Mouse (Mus musculus) neural tube, embryonic 15.5 days (tissue): Measurements from ENCODE around the gene Slc39a1. TPM values are rescaled to one million over a fixed set of nuclear protein-coding genes. Genes with fewer than 3 reads are reported as not detected.

Experiments used
- ATAC-seq: fragments of 200-750 bp; cut with Nextera tagmentation; 2 replicates; pipeline ENCODE4 v1.8.0; 2017; ENCODE audit warnings: mild to moderate bottlenecking, moderate TSS enrichment, moderate library complexity; ENCODE audit not compliant: low FRiP score
- H3K27ac ChIP-seq: fragments of 300-500 bp; sonication (generic); replicated peaks from 2 replicates; pipeline ENCODE4 v1.5.1; 2015; ENCODE audit warnings: mild to moderate bottlenecking, inconsistent platforms
- H3K27me3 ChIP-seq: fragments of 300-500 bp; sonication (generic); replicated peaks from 2 replicates; pipeline ENCODE4 v1.6.1; 2015; ENCODE audit warnings: inconsistent platforms
- H3K36me3 ChIP-seq: fragments of 300-500 bp; sonication (generic); 2 replicates; pipeline ENCODE4 v1.6.1; 2015; ENCODE audit warnings: inconsistent platforms
- H3K4me1 ChIP-seq: fragments of 300-500 bp; sonication (generic); 2 replicates; pipeline ENCODE4 v1.6.1; 2015; ENCODE audit warnings: inconsistent platforms
- H3K4me2 ChIP-seq: fragments of 300-500 bp; sonication (generic); 2 replicates; pipeline ENCODE4 v1.6.1; 2015; ENCODE audit warnings: inconsistent platforms, mild to moderate bottlenecking, moderate library complexity
- H3K4me3 ChIP-seq: fragments of 300-500 bp; sonication (generic); replicated peaks from 2 replicates; pipeline ENCODE4 v1.5.1; 2015; ENCODE audit warnings: mild to moderate bottlenecking, inconsistent platforms
- H3K9ac ChIP-seq: fragments of 300-500 bp; sonication (generic); replicated peaks from 2 replicates; pipeline ENCODE4 v1.6.1; 2015; ENCODE audit warnings: mild to moderate bottlenecking, inconsistent platforms
- H3K9me3 ChIP-seq: fragments of 300-500 bp; sonication (generic); replicated peaks from 2 replicates; pipeline ENCODE4 v1.6.1; 2016; ENCODE audit warnings: inconsistent platforms
- WGBS: fragments of 180-500 bp; shearing (Covaris S2); methylation state at CpG from one replicate; pipeline ENCODE4 v1.1.7; 2015; ENCODE audit warnings: mixed read lengths; 5-methylcytosine and 5-hydroxymethylcytosine counted together
- polyA plus RNA-seq: library from polyadenylated mRNA; unstranded; fragments of >200 nt; fragmentation: Nextera tagmentation; extraction: Ambion mirVana; gene quantifications from 2 replicates; pipeline ENCODE4 v1.2.1, GENCODE M21; 2015

Gene Slc39a1
- polyA plus RNA-seq, 1 experiment from 2014 or later: 49.3 TPM

GRCm38 (mm10) chr3:90215825-90216380, 32.1 kb upstream of the Slc39a1 start:
- 47% methylated on average over 1 of the region's 1 CpGs for WGBS
- H3K4me1 ChIP-seq: peaks cover 38% of the 10 kb centered on the region
- no peak overlapping the region for H3K4me3 ChIP-seq
- H3K27me3 ChIP-seq: no peaks in the 10 kb centered on the region
- no peaks in the 10 kb centered on the region for H3K9me3 ChIP-seq
- no peak overlapping the region for H3K9ac ChIP-seq
- ATAC-seq: no peak
- H3K27ac ChIP-seq: no peak overlapping the region
- no peak overlapping the region for H3K4me2 ChIP-seq
- peaks cover 10% of the 10 kb centered on the region for H3K36me3 ChIP-seq

DNA sequence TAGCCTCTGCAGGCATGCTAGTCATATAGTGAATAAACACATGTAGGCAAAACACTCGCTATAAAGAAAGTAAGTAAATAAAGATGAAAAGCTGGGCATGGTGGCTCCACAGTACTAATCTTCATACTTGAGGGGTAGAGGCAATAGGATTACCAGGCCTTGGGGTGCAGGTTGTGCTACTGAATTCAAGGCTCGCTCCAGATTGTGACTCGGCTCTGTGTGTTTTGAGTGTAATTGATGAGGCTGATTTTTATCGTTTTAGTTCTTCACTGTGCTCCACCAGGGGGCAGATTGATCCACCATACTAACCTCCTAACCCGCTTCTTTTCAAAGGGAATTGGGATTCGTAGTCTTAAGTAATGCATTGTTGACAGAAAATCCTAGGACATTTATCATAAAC, 27.9 kb upstream of the Slc39a1 start:
- peak overlapping the region; percentile 38 for H3K4me3 ChIP-seq
- peak overlapping the region; percentile 53 for H3K9ac ChIP-seq
- H3K27me3 ChIP-seq: no peaks in the 10 kb centered on the region
- peaks cover 5% of the 10 kb centered on the region; the same call in 1 of the 2 replicates for H3K36me3 ChIP-seq
- peak overlapping the region; percentile 72 for H3K27ac ChIP-seq
- H3K9me3 ChIP-seq: no peaks in the 10 kb centered on the region
- H3K4me1 ChIP-seq: peaks cover 10% of the 10 kb centered on the region
- WGBS: 12% methylated on average over 6 of the region's 6 CpGs
- peak overlapping the region; percentile 75 for H3K4me2 ChIP-seq
- peak; percentile 33; the same call in 1 of the 2 replicates for ATAC-seq

DNA sequence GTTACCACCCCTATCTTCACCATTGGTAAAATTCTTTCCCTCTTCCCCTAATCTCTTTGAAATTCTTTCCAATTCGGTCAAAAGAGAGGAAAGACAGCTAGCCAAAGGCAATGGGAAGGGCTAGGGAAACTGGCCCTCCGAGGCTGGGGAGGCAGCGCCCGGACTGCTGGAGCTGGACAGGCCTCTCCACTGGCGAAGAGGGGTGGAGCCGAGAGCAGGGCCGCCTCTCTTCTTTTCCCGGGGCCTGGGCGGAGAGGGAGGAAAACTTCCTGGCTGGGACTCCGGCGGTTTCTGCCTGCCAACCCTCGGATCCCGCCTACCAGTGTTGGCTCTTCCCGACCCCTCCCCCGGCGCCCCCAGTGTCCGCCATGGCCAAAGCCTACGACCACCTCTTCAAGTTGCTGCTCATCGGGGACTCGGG, 27.4 kb upstream of the Slc39a1 start:
- WGBS: 2% methylated on average over 20 of the region's 20 CpGs
- no peaks in the 10 kb centered on the region for H3K27me3 ChIP-seq
- no peaks in the 10 kb centered on the region for H3K9me3 ChIP-seq
- H3K36me3 ChIP-seq: peaks cover 5% of the 10 kb centered on the region; the same call in 1 of the 2 replicates
- H3K4me2 ChIP-seq: peak overlapping the region; percentile 75
- peak overlapping the region; percentile 53 for H3K9ac ChIP-seq
- H3K4me3 ChIP-seq: peak overlapping the region; percentile 38
- peaks cover 10% of the 10 kb centered on the region for H3K4me1 ChIP-seq
- peak overlapping the region; percentile 72 for H3K27ac ChIP-seq
- peak; percentile 68; the same call in 1 of the 2 replicates for ATAC-seq

GRCm38 (mm10) chr3:90221123-90221522, 26.8 kb upstream of the Slc39a1 start:
- H3K4me1 ChIP-seq: peaks cover 10% of the 10 kb centered on the region
- H3K9me3 ChIP-seq: no peaks in the 10 kb centered on the region
- peak overlapping the region; percentile 20 for H3K9ac ChIP-seq
- WGBS: 31% methylated on average over 5 of the region's 5 CpGs
- H3K27ac ChIP-seq: no peak overlapping the region; the same call in 1 of the 2 replicates
- peak overlapping the region; percentile 75 for H3K4me2 ChIP-seq
- ATAC-seq: no peak
- H3K36me3 ChIP-seq: peaks cover 5% of the 10 kb centered on the region; the same call in 1 of the 2 replicates
- H3K4me3 ChIP-seq: peak overlapping the region; percentile 38
- H3K27me3 ChIP-seq: no peaks in the 10 kb centered on the region

DNA sequence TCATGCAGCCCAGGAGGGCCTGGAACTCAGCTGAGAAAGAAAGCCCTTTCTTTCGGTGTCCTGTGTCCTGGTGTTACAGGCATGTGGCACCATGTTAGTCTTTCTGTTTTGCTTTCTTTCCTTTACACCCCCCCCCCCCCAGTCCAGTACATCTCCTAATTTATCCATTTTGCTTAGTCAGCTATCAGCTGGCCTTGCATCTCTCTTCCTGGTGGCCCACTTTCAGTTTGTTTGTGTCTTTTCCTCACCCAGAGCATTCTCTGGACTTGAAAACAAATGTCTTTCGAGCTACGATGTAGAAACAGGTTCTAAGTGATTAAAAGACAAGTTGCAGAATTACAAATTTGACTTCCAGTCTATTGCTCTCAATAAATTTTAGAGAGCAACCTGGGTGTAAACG, 25.5 kb upstream of the Slc39a1 start:
- H3K4me2 ChIP-seq: no peak overlapping the region
- H3K9me3 ChIP-seq: no peaks in the 10 kb centered on the region
- H3K27ac ChIP-seq: no peak overlapping the region
- H3K4me3 ChIP-seq: no peak overlapping the region
- ATAC-seq: no peak
- no peaks in the 10 kb centered on the region for H3K27me3 ChIP-seq
- H3K36me3 ChIP-seq: peaks cover 5% of the 10 kb centered on the region; the same call in 1 of the 2 replicates
- WGBS: 90% methylated on average over 4 of the region's 4 CpGs
- no peak overlapping the region for H3K9ac ChIP-seq
- peaks cover 10% of the 10 kb centered on the region for H3K4me1 ChIP-seq

- Histone ChIP-seq H3K27ac (no peak overlapping the region), H3K27me3 (no peaks in the 10 kb centered on the region), H3K9me3 (no peaks in the 10 kb centered on the region), H3K36me3 (peaks cover 5% of the 10 kb centered on the region; the same call in 1 of the 2 replicates), H3K4me3 (no peak overlapping the region), H3K9ac (no peak overlapping the region), H3K4me2 (no peak overlapping the region), H3K4me1 (peaks cover 10% of the 10 kb centered on the region)
- WGBS: 83% methylated on average over 3 of the region's 3 CpGs
- no peak for ATAC-seq
These were observed 25.0 kb upstream of the Slc39a1 start for GRCm38 (mm10) chr3:90222941-90223340.

DNA sequence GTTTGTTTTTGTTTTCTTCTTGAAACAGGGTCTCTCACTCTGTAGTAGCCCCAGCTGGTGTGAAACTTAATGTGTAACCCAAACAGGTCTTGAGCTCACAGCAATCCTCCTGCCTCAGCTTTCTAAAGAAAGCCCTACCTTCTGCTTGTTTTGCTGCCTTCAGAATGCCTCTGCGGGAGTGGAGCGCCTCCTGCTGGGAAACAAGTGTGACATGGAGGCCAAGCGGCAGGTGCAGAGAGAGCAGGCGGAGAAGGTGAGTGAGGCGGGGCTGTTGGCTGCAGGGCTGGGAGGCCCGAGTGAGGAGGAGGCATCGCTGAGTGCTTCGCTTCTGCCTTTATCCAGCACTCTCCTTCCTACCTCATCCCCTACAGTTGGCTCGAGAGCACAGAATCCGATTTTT, 23.6 kb upstream of the Slc39a1 start:
- no peak for ATAC-seq
- H3K36me3 ChIP-seq: peaks cover 5% of the 10 kb centered on the region; the same call in 1 of the 2 replicates
- H3K4me3 ChIP-seq: no peak overlapping the region
- no peaks in the 10 kb centered on the region for H3K27me3 ChIP-seq
- no peaks in the 10 kb centered on the region for H3K9me3 ChIP-seq
- no peak overlapping the region for H3K9ac ChIP-seq
- WGBS: 76% methylated on average over 10 of the region's 10 CpGs
- H3K4me1 ChIP-seq: peaks cover 10% of the 10 kb centered on the region
- no peak overlapping the region for H3K4me2 ChIP-seq
- H3K27ac ChIP-seq: no peak overlapping the region

DNA sequence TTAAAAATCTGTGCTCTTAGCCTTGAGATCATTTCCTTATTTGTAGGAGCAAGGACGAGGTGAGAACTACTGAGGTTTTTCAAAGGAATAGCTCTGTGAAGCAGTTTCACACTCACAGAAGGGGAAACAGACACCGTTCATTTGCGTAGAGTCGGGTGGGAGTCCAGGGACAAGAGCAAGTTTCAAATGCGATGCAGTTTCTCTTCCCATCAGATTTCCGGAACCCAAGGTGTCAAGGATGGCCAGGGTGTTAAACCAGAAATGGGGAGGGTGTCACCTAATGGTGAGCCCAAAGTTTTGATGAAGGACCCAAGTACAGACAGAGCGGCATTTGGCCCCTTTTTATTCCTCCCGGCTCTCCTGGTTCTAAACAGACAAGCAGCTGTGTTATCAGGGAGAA, 16.9 kb upstream of the Slc39a1 start:
- ATAC-seq: no peak
- peak overlapping the region; percentile 65 for H3K4me3 ChIP-seq
- 19% methylated on average over 8 of the region's 8 CpGs for WGBS

GRCm38 (mm10) chr3:90231507-90232333, 16.3 kb upstream of the Slc39a1 start, which contains the start of gene Jtb:
Gene Jtb, plus strand, starts transcription at chr3:90231597.
- H3K4me3 ChIP-seq: peak within 1 kb of the TSS; percentile 65
- H3K27me3 ChIP-seq: no peaks in the 10 kb centered on the region
- H3K4me1 ChIP-seq: peaks cover 19% of the 10 kb centered on the region
- peak within 1 kb of the TSS; percentile 86 for H3K27ac ChIP-seq
- peaks cover 27% of the 10 kb centered on the region for H3K36me3 ChIP-seq
- under 1% methylated on average over 61 of the region's 61 CpGs for WGBS
- peak; percentile 97 for ATAC-seq
- H3K9me3 ChIP-seq: no peaks in the 10 kb centered on the region
- H3K9ac ChIP-seq: peak within 1 kb of the TSS; percentile 65
- H3K4me2 ChIP-seq: peak within 1 kb of the TSS; percentile 91

More for the DNA sequence above, 16.9 kb upstream of the Slc39a1 start:
- Histone ChIP-seq H3K36me3 (peaks cover 22% of the 10 kb centered on the region), H3K27ac (peak overlapping the region; percentile 65), H3K9ac (peak overlapping the region; percentile 55), H3K9me3 (no peaks in the 10 kb centered on the region), H3K4me1 (peaks cover 19% of the 10 kb centered on the region), H3K27me3 (no peaks in the 10 kb centered on the region), H3K4me2 (peak overlapping the region; percentile 91)

- Histone ChIP-seq H3K9me3 (no peaks in the 10 kb centered on the region), H3K4me2 (no peak overlapping the region), H3K36me3 (peaks cover 3% of the 10 kb centered on the region; the same call in 1 of the 2 replicates), H3K4me1 (peaks cover 16% of the 10 kb centered on the region), H3K4me3 (no peak overlapping the region), H3K27me3 (no peaks in the 10 kb centered on the region), H3K27ac (no peak overlapping the region), H3K9ac (no peak overlapping the region)
- 92% methylated on average over 2 of the region's 2 CpGs for WGBS
- no peak for ATAC-seq
These were observed 6.7 kb upstream of the Slc39a1 start for GRCm38 (mm10) chr3:90241251-90241650.

- Histone ChIP-seq H3K4me3 (no peak overlapping the region), H3K9ac (no peak overlapping the region), H3K27me3 (no peaks in the 10 kb centered on the region), H3K4me1 (peaks cover 16% of the 10 kb centered on the region), H3K36me3 (no peaks in the 10 kb centered on the region), H3K9me3 (no peaks in the 10 kb centered on the region), H3K27ac (no peak overlapping the region), H3K4me2 (no peak overlapping the region)
- WGBS: 92% methylated on average over 10 of the region's 10 CpGs
- ATAC-seq: no peak
These were observed 6.2 kb upstream of the Slc39a1 start for GRCm38 (mm10) chr3:90241669-90242358.
